Mouse (Mus musculus): ENCODE measurements at regions not wholly inside any gene's neighbourhood (a gene's known extent, or its start where the extent isn't known, plus 50 kb on each side); places are given as distances from the start of the nearest gene placed in this dataset.

GRCm38 (mm10) chr7:70093916-70094784, 272.4 kb downstream of the Nr2f2 start:
- no peak for TF ChIP-seq CTCF (IDR thresholded peaks at IDR 0.05; ENCODE audit: low read depth)
- TF ChIP-seq EP300 (IDR thresholded peaks at IDR 0.05; ENCODE audit: low read depth) = no peak
